Comparison of ENCODE assay signal across 8 mouse cellular contexts in the genomic region with DNA sequence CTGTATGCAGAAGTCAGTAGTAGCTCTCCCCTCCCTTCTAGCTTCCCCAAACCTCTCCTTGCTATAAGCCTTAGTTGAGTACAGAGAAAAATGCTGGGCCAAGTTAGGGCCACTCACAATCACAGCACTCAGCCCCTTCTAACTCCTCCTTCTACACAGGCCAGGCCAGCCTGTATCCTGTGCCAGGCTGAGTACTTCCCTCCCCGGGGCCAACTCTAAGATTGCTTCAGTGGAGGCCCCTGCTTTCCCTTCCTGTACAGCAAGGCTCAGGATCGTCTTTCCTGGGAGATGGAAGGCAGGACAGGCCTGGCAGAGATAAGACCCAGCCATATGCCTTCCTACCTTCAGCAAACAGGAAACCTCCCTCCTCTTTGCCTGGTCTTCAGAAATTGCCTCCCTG. TPM values are rescaled to one million over a fixed set of nuclear protein-coding genes. Genes with fewer than 3 reads are reported as not detected.
DNase-seq lines count a peak whose midpoint lies in the region; ATAC-seq and TF ChIP-seq lines count a peak whose summit lies in the region.

No protein-coding gene starts in this region.

- DNase-seq in cerebellum, postnatal 10 days = peak; percentile 40 to 47
- DNase-seq in cerebellum, adult 11 months = no peak
- DNase-seq in midbrain, embryonic 14.5 days = no peak
- DNase-seq in liver, embryonic 13.5 days = no peak
- DNase-seq in stomach, postnatal 0 days (ENCODE audit: low spot score) = no peak
- no peak for DNase-seq in spleen, postnatal 14 days (ENCODE audit: low spot score in 2 of 2)
- DNase-seq in cerebellum, postnatal 36 days = no peak

- peaks cover 10% of the 10 kb centered on the region for H3K4me1 ChIP-seq in midbrain, embryonic 12.5 days
- H3K4me1 ChIP-seq in midbrain, embryonic 14.5 days (ENCODE audit: control insufficient read depth, insufficient read depth, low read length) = no peaks in the 10 kb centered on the region
- H3K4me1 ChIP-seq in liver, embryonic 13.5 days (replicated peaks) = peaks cover 45% of the 10 kb centered on the region
- no peaks in the 10 kb centered on the region; the same call in none of the 2 replicates for H3K4me1 ChIP-seq in stomach, postnatal 0 days (replicated peaks; ENCODE audit: control insufficient read depth, insufficient read depth)

- no peak overlapping the region for H3K4me3 ChIP-seq in midbrain, embryonic 12.5 days
- H3K4me3 ChIP-seq in midbrain, embryonic 14.5 days (replicated peaks; ENCODE audit: low read depth, low read length) = no peak overlapping the region
- no peak overlapping the region for H3K4me3 ChIP-seq in liver, embryonic 13.5 days (replicated peaks)
- H3K4me3 ChIP-seq in stomach, postnatal 0 days (ENCODE audit: low read depth, low read length) = no peak overlapping the region

- H3K27me3 ChIP-seq in midbrain, embryonic 12.5 days = no peaks in the 10 kb centered on the region
- H3K27me3 ChIP-seq in midbrain, embryonic 14.5 days (ENCODE audit: control insufficient read depth, insufficient read depth, low read length) = no peaks in the 10 kb centered on the region
- no peaks in the 10 kb centered on the region for H3K27me3 ChIP-seq in liver, embryonic 13.5 days
- H3K27me3 ChIP-seq in stomach, postnatal 0 days (ENCODE audit: control insufficient read depth, insufficient read depth, low read length) = no peaks in the 10 kb centered on the region

- no peak overlapping the region; the same call in 1 of the 2 replicates for H3K9ac ChIP-seq in midbrain, embryonic 12.5 days (replicated peaks)
- no peak overlapping the region for H3K9ac ChIP-seq in midbrain, embryonic 14.5 days (replicated peaks; ENCODE audit: low read length)
- H3K9ac ChIP-seq in liver, embryonic 13.5 days = no peak overlapping the region; the same call in 1 of the 2 replicates
- no peak overlapping the region for H3K9ac ChIP-seq in stomach, postnatal 0 days (ENCODE audit: low read length)

- H3K4me2 ChIP-seq in midbrain, embryonic 12.5 days (replicated peaks) = no peak overlapping the region
- H3K4me2 ChIP-seq in midbrain, embryonic 14.5 days (ENCODE audit: low read length) = no peak overlapping the region
- H3K4me2 ChIP-seq in liver, embryonic 13.5 days = no peak overlapping the region
- H3K4me2 ChIP-seq in stomach, postnatal 0 days (replicated peaks; ENCODE audit: low read depth) = no peak overlapping the region

- no peak for TF ChIP-seq EP300 in stomach, postnatal 0 days (optimal IDR thresholded peaks at IDR 0.05)

- 45% methylated on average over 2 of the region's 2 CpGs for WGBS in midbrain, embryonic 12.5 days
- WGBS in midbrain, embryonic 14.5 days = 45% methylated on average over 2 of the region's 2 CpGs
- 11% methylated on average over 2 of the region's 2 CpGs for WGBS in liver, embryonic 13.5 days (ENCODE audit: insufficient replicate concordance)
- WGBS in stomach, postnatal 0 days = 14% methylated on average over 2 of the region's 2 CpGs

- no peaks in the 10 kb centered on the region for H3K9me3 ChIP-seq in midbrain, embryonic 12.5 days
- H3K9me3 ChIP-seq in midbrain, embryonic 14.5 days (ENCODE audit: control insufficient read depth, low read length) = no peaks in the 10 kb centered on the region
- H3K9me3 ChIP-seq in liver, embryonic 13.5 days (replicated peaks) = no peaks in the 10 kb centered on the region
- H3K9me3 ChIP-seq in stomach, postnatal 0 days (ENCODE audit: control insufficient read depth, low read length) = no peaks in the 10 kb centered on the region

- H3K27ac ChIP-seq in midbrain, embryonic 12.5 days (replicated peaks) = 0 out of 2 replicates have a peak overlapping the region, but pooled peaks have one; percentile 26
- H3K27ac ChIP-seq in midbrain, embryonic 14.5 days (replicated peaks; ENCODE audit: low read depth, low read length) = no peak overlapping the region
- peak overlapping the region; percentile 71 for H3K27ac ChIP-seq in liver, embryonic 13.5 days
- H3K27ac ChIP-seq in stomach, postnatal 0 days (replicated peaks) = peak overlapping the region; percentile 80

- H3K36me3 ChIP-seq in midbrain, embryonic 12.5 days = peaks cover 49% of the 10 kb centered on the region
- peaks cover 60% of the 10 kb centered on the region for H3K36me3 ChIP-seq in midbrain, embryonic 14.5 days (ENCODE audit: control insufficient read depth, insufficient read depth, low read length)
- peaks cover 52% of the 10 kb centered on the region for H3K36me3 ChIP-seq in liver, embryonic 13.5 days
- peaks cover 9% of the 10 kb centered on the region for H3K36me3 ChIP-seq in stomach, postnatal 0 days (ENCODE audit: control insufficient read depth, insufficient read depth, low read length)

- no peak for TF ChIP-seq CTCF in stomach, postnatal 0 days (IDR thresholded peaks at IDR 0.05; ENCODE audit: low read depth)

- no peak for ATAC-seq in midbrain, embryonic 12.5 days (ENCODE audit: low FRiP score, low read depth)
- ATAC-seq in midbrain, embryonic 14.5 days (ENCODE audit: low FRiP score, low TSS enrichment) = no peak
- ATAC-seq in liver, embryonic 13.5 days (ENCODE audit: low read depth) = peak; percentile 34; the same call in 1 of the 2 replicates
- peak; percentile 71 for ATAC-seq in stomach, postnatal 0 days (ENCODE audit: low FRiP score, low TSS enrichment)

RNA-seq across cellular contexts. Expression of a gene that starts 14.9 kb away (rescaled TPM):
- 20.1 and 23.5 TPM in 2 replicates for polyA plus RNA-seq in midbrain, embryonic 12.5 days (2016; fragmentation: Nextera tagmentation; extraction: Ambion mirVana)
- 5.9 and 9.7 TPM in 2 replicates for polyA plus RNA-seq in midbrain, embryonic 14.5 days (2014; fragmentation: Nextera tagmentation; extraction: Ambion mirVana)
- 1.5 and 2.2 TPM in 2 replicates for polyA plus RNA-seq in liver, embryonic 13.5 days (2015; fragmentation: Nextera tagmentation; extraction: Ambion mirVana)
- polyA plus RNA-seq in stomach, postnatal 0 days (2015; fragmentation: Nextera tagmentation; extraction: Ambion mirVana) = 2.5 and 2.8 TPM in 2 replicates

RNA-seq across cellular contexts. Expression of a gene that starts 32.4 kb away (rescaled TPM):
- 107 and 110 TPM in 2 replicates for polyA plus RNA-seq in midbrain, embryonic 12.5 days (2016; fragmentation: Nextera tagmentation; extraction: Ambion mirVana)
- 227 and 250 TPM in 2 replicates for polyA plus RNA-seq in midbrain, embryonic 14.5 days (2014; fragmentation: Nextera tagmentation; extraction: Ambion mirVana)
- 49.4 and 52.7 TPM in 2 replicates for polyA plus RNA-seq in liver, embryonic 13.5 days (2015; fragmentation: Nextera tagmentation; extraction: Ambion mirVana)
- polyA plus RNA-seq in stomach, postnatal 0 days (2015; fragmentation: Nextera tagmentation; extraction: Ambion mirVana) = 96.2 and 101 TPM in 2 replicates

RNA-seq across cellular contexts. Expression of a gene that starts 36.7 kb away (rescaled TPM):
- 29.9 and 30.9 TPM in 2 replicates for polyA plus RNA-seq in midbrain, embryonic 12.5 days (2016; fragmentation: Nextera tagmentation; extraction: Ambion mirVana)
- polyA plus RNA-seq in midbrain, embryonic 14.5 days (2014; fragmentation: Nextera tagmentation; extraction: Ambion mirVana) = 25.2 and 26.4 TPM in 2 replicates
- polyA plus RNA-seq in liver, embryonic 13.5 days (2015; fragmentation: Nextera tagmentation; extraction: Ambion mirVana) = 2.1 TPM in 2 replicates
- polyA plus RNA-seq in stomach, postnatal 0 days (2015; fragmentation: Nextera tagmentation; extraction: Ambion mirVana) = 15.6 and 17.2 TPM in 2 replicates

Comparison
In these comparisons a context has a peak if more than half of its experiments do, and no peak if none do; other contexts are left out.
1. DNase-seq: peak in cerebellum, postnatal 10 days (2 of 2); none in cerebellum, adult 11 months (single experiment), midbrain, embryonic 14.5 days (single experiment), liver, embryonic 13.5 days (single experiment), stomach, postnatal 0 days (single experiment), spleen, postnatal 14 days (0 of 2) and cerebellum, postnatal 36 days (0 of 2).
2. ATAC-seq: peak in liver, embryonic 13.5 days (single experiment) and stomach, postnatal 0 days (single experiment); none in midbrain, embryonic 12.5 days (single experiment) and midbrain, embryonic 14.5 days (single experiment).